In genomic region chr16:33169471-33170034, GRCm38 (mm10) we compare ENCODE assay signal across 12 mouse cellular contexts.
"Had no signal": no experiment of that assay in that cellular context is flagged by ENCODE, and none has a peak within 500 bp of the region (broad histone marks: within the 10 kb centered on the region; RNA-seq: fewer than 3 reads in every experiment).

No protein-coding gene starts in this region.

- H3K4me2 ChIP-seq: limb, embryonic 12.5 days; liver, embryonic 12.5 days; lung, embryonic 15.5 days; midbrain, embryonic 12.5 days had no signal

- H3K4me3 ChIP-seq: limb, embryonic 12.5 days; liver, embryonic 12.5 days; lung, embryonic 15.5 days; midbrain, embryonic 12.5 days had no signal

- H3K4me1 ChIP-seq: lung, embryonic 15.5 days had no signal

- H3K36me3 ChIP-seq: limb, embryonic 12.5 days; liver, embryonic 12.5 days; lung, embryonic 15.5 days; midbrain, embryonic 12.5 days had no signal

- ATAC-seq: liver, embryonic 12.5 days had no signal

- H3K27ac ChIP-seq: limb, embryonic 12.5 days; liver, embryonic 12.5 days; lung, embryonic 15.5 days; midbrain, embryonic 12.5 days had no signal

- H3K9ac ChIP-seq: limb, embryonic 12.5 days; liver, embryonic 12.5 days; lung, embryonic 15.5 days; midbrain, embryonic 12.5 days had no signal

- DNase-seq: kidney, adult 11 months; kidney, postnatal 36 days; layer of hippocampus, adult 9-11 months; layer of hippocampus, postnatal 36 days; lung, postnatal 36 days; right cerebral cortex, postnatal 14 days; thymus, adult 18-20 months; thymus, postnatal 14 days had no signal

- H3K27me3 ChIP-seq: limb, embryonic 12.5 days; liver, embryonic 12.5 days; lung, embryonic 15.5 days; midbrain, embryonic 12.5 days had no signal

- H3K9me3 ChIP-seq: liver, embryonic 12.5 days; lung, embryonic 15.5 days; midbrain, embryonic 12.5 days had no signal
